ENCODE assay signal across 8 mouse cellular contexts in genomic region chr16:34440994-34441414, GRCm38 (mm10).
A peak's percentile ranks its signal among the peaks of the same experiment; 100 is the strongest.
DNase-seq lines count a peak whose midpoint lies in the region; TF ChIP-seq lines count a peak whose summit lies in the region.

No protein-coding gene starts in this region.

- WGBS in heart, adult 2 months, result 6% methylated on average over 4 of the region's 4 CpGs

- H3K27me3 ChIP-seq in heart, adult 2 months (ENCODE audit: control insufficient read depth, insufficient read depth, low read length), result no peaks in the 10 kb centered on the region

- TF ChIP-seq EP300 in heart, adult 2 months (IDR thresholded peaks at IDR 0.05; ENCODE audit: insufficient read depth, low read depth, low read length), result no peak

- TF ChIP-seq POLR2A in cortical plate, adult 2 months (IDR thresholded peaks at IDR 0.05; ENCODE audit: extremely low read depth, insufficient read depth, low read length), result no peak
- TF ChIP-seq POLR2A in heart, adult 2 months (IDR thresholded peaks at IDR 0.05; ENCODE audit: insufficient read depth, low read depth, low read length), result no peak

- peak; percentile 39 for DNase-seq in embryo, embryonic 11.5 days (ENCODE audit: low read depth, low spot score)
- no peak for DNase-seq in embryo, embryonic 9.5 days (ENCODE audit: extremely low spot score)
- DNase-seq in heart, adult 2 months, result peak; percentile 84 to 87
- peak; percentile 63 for DNase-seq in kidney, adult 11 months
- peak; percentile 45 to 70 for DNase-seq in lung, adult 18-20 months
- peak; percentile 74 for DNase-seq in ovary, postnatal 36 days (ENCODE audit: low spot score)
- no peak for DNase-seq in thymus, postnatal 14 days

- H3K79me2 ChIP-seq in heart, adult 2 months (replicated peaks; ENCODE audit: control insufficient read depth, insufficient read depth, low read length), result no peaks in the 10 kb centered on the region

- H3K4me3 ChIP-seq in cortical plate, adult 2 months (ENCODE audit: insufficient read depth, low read length), result no peak overlapping the region
- no peak overlapping the region for H3K4me3 ChIP-seq in heart, adult 2 months

- intact Hi-C loops in heart, adult 2 months (cut with DNase I), result loop anchor here (2.0 to 5.0 kb wide), 2 partner anchors 54 to 69 kb away; no protein-coding TSS in a partner anchor

- peaks cover 2% of the 10 kb centered on the region; the same call in 1 of the 2 replicates for H3K36me3 ChIP-seq in heart, adult 2 months (ENCODE audit: control insufficient read depth, insufficient read depth, low read length)

- no peak overlapping the region for H3K9ac ChIP-seq in heart, adult 2 months (ENCODE audit: low read depth, low read length)

- peak overlapping the region; percentile 5 for H3K27ac ChIP-seq in cortical plate, adult 2 months (ENCODE audit: insufficient read depth, low read length)
- peak overlapping the region; percentile 39 for H3K27ac ChIP-seq in heart, adult 2 months

- no peak for TF ChIP-seq CTCF in cortical plate, adult 2 months (IDR thresholded peaks at IDR 0.05; ENCODE audit: extremely low read depth, insufficient read depth, low read length)
- TF ChIP-seq CTCF in heart, adult 2 months (IDR thresholded peaks at IDR 0.05), result no peak

- H3K4me1 ChIP-seq in cortical plate, adult 2 months (ENCODE audit: control insufficient read depth, insufficient read depth, low read length), result peaks cover 22% of the 10 kb centered on the region
- H3K4me1 ChIP-seq in heart, adult 2 months (ENCODE audit: control insufficient read depth, insufficient read depth, low read length), result peaks cover 10% of the 10 kb centered on the region

Comparison
In these comparisons a context has a peak if more than half of its experiments do, and no peak if none do; other contexts are left out.
1. DNase-seq: peak in embryo, embryonic 11.5 days (single experiment), heart, adult 2 months (2 of 2), kidney, adult 11 months (single experiment), lung, adult 18-20 months (2 of 2) and ovary, postnatal 36 days (single experiment); none in embryo, embryonic 9.5 days (single experiment) and thymus, postnatal 14 days (single experiment).